Mouse (Mus musculus): ENCODE measurements around the gene Tsga10ip. TPM values are rescaled to one million over a fixed set of nuclear protein-coding genes. Genes with fewer than 3 reads are reported as not detected.

Tsga10ip gene
- polyA plus RNA-seq, 1 experiment, result 0.37 TPM

- H3K4me3 ChIP-seq, result no peak overlapping the region
- H3K79me2 ChIP-seq (ENCODE audit: control insufficient read depth, insufficient read depth), result no peaks in the 10 kb centered on the region
- H3ac ChIP-seq (ENCODE audit: control insufficient read depth, insufficient read length), result no peak overlapping the region
- peak; percentile 96 for TF ChIP-seq USF1 (IDR thresholded peaks at IDR 0.05; ENCODE audit: low read depth)
- TF ChIP-seq POLR2A (IDR thresholded peaks at IDR 0.05; ENCODE audit: insufficient read length, low read depth), result peak; percentile 14
- TF ChIP-seq TCF3 (IDR thresholded peaks at IDR 0.05; ENCODE audit: insufficient read length, low read depth), result peak; percentile 7
- no peak for TF ChIP-seq E2F4 (IDR thresholded peaks at IDR 0.05; ENCODE audit: insufficient read depth)
- TF ChIP-seq TCF12 (IDR thresholded peaks at IDR 0.05; ENCODE audit: insufficient read depth, poor library complexity, severe bottlenecking), result peak; percentile 73
- peak in 2 of 3 experiments; percentile 69 to 86 for TF ChIP-seq MYOG (IDR thresholded peaks at IDR 0.05; ENCODE audit: control insufficient read depth in 1 of 3, insufficient read depth in 1 of 3, insufficient read length in 2 of 3, low read depth in 2 of 3)
- peak; percentile 33 to 82 (median 82) for TF ChIP-seq MYOD1 (IDR thresholded peaks at IDR 0.05; ENCODE audit: control insufficient read depth in 1 of 3, insufficient read length in 2 of 3, low read depth in 2 of 3)
- TF ChIP-seq SRF (IDR thresholded peaks at IDR 0.05; ENCODE audit: control insufficient read depth, insufficient read length, low read depth), result no peak
- TF ChIP-seq POLR2AphosphoS2 (IDR thresholded peaks at IDR 0.05; ENCODE audit: insufficient read length, low read depth), result peak; percentile 6
- no peak for TF ChIP-seq CEBPB (IDR thresholded peaks at IDR 0.05; ENCODE audit: insufficient read depth, poor library complexity, severe bottlenecking)
- TF ChIP-seq MAX (IDR thresholded peaks at IDR 0.05; ENCODE audit: low read depth), result peak; percentile 44
- no peak for TF ChIP-seq REST (IDR thresholded peaks at IDR 0.05; ENCODE audit: insufficient read depth, insufficient read length)
- no peaks in the 10 kb centered on the region for H3K36me3 ChIP-seq (ENCODE audit: control insufficient read depth, insufficient read depth)
- no peaks in the 10 kb centered on the region for H3K27me3 ChIP-seq (ENCODE audit: control insufficient read depth, insufficient read depth, insufficient read length)
- H3K4me2 ChIP-seq (ENCODE audit: low read depth), result peak overlapping the region; percentile 75
These were observed 56.8 kb downstream of the Tsga10ip start for GRCm38 (mm10) chr19:5345297-5346131.

DNA sequence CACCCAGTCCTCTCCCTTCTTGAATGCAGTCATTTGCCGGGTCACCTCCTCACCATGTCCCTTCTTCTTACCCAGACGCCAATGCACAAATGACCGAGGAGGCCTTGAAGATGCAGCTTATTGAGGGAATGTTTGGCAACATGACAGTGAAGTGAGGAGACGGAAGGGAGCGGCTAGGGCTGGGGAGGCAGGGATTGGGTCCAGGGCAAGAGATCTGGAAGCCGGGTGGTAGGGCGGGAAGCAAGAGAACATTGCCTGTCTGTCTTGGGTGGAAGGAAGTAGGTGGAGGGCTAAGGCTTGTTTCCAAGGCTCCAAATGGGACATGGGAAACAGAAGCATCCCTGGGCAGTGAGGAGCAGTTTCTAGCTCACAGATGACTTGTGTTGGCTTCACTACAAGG, 61.0 kb downstream of the Tsga10ip start:
- no peak overlapping the region for H3ac ChIP-seq (ENCODE audit: control insufficient read depth, insufficient read length)
- H3K79me2 ChIP-seq (ENCODE audit: control insufficient read depth, insufficient read depth), result no peaks in the 10 kb centered on the region
- no peak overlapping the region for H3K4me3 ChIP-seq
- no peak overlapping the region for H3K4me2 ChIP-seq (ENCODE audit: low read depth)
- TF ChIP-seq POLR2A (IDR thresholded peaks at IDR 0.05; ENCODE audit: insufficient read length, low read depth) (no peak), TCF3 (IDR thresholded peaks at IDR 0.05; ENCODE audit: insufficient read length, low read depth) (no peak), POLR2AphosphoS2 (IDR thresholded peaks at IDR 0.05; ENCODE audit: insufficient read length, low read depth) (no peak), REST (IDR thresholded peaks at IDR 0.05; ENCODE audit: insufficient read depth, insufficient read length) (no peak), MAX (IDR thresholded peaks at IDR 0.05; ENCODE audit: low read depth) (no peak), USF1 (IDR thresholded peaks at IDR 0.05; ENCODE audit: low read depth) (no peak), TCF12 (IDR thresholded peaks at IDR 0.05; ENCODE audit: insufficient read depth, poor library complexity, severe bottlenecking) (no peak), SRF (IDR thresholded peaks at IDR 0.05; ENCODE audit: control insufficient read depth, insufficient read length, low read depth) (no peak), CEBPB (IDR thresholded peaks at IDR 0.05; ENCODE audit: insufficient read depth, poor library complexity, severe bottlenecking) (no peak), E2F4 (IDR thresholded peaks at IDR 0.05; ENCODE audit: insufficient read depth) (no peak), MYOG (IDR thresholded peaks at IDR 0.05; ENCODE audit: control insufficient read depth in 1 of 3, insufficient read depth in 1 of 3, insufficient read length in 2 of 3, low read depth in 2 of 3) (no peak), MYOD1 (IDR thresholded peaks at IDR 0.05; ENCODE audit: control insufficient read depth in 1 of 3, insufficient read length in 2 of 3, low read depth in 2 of 3) (no peak)
- no peaks in the 10 kb centered on the region for H3K36me3 ChIP-seq (ENCODE audit: control insufficient read depth, insufficient read depth)
- no peaks in the 10 kb centered on the region for H3K27me3 ChIP-seq (ENCODE audit: control insufficient read depth, insufficient read depth, insufficient read length)

Other genes with a start within 250 kb of the Tsga10ip start
- gene Pacs1, start 129.4 kb downstream of the Tsga10ip start, polyA plus RNA-seq (2012; fragmentation: generic; extraction: Trizol), result 6.5 TPM
- gene Sf3b2, start 107.1 kb downstream of the Tsga10ip start, polyA plus RNA-seq (2012; fragmentation: generic; extraction: Trizol), result 109 TPM
- 0.05 TPM for gene Gal3st3, start 104.2 kb downstream of the Tsga10ip start, polyA plus RNA-seq (2012; fragmentation: generic; extraction: Trizol)
- gene Catsper1, start 66.8 kb downstream of the Tsga10ip start, polyA plus RNA-seq (2012; fragmentation: generic; extraction: Trizol), result not detected
- 28.0 TPM for gene Cst6, start 53.0 kb downstream of the Tsga10ip start, polyA plus RNA-seq (2012; fragmentation: generic; extraction: Trizol)
- 52.9 TPM for gene Eif1ad, start 35.8 kb downstream of the Tsga10ip start, polyA plus RNA-seq (2012; fragmentation: generic; extraction: Trizol)
- gene Banf1, start 35.4 kb downstream of the Tsga10ip start, polyA plus RNA-seq (2012; fragmentation: generic; extraction: Trizol), result 337 TPM
- 55.6 TPM for gene Sart1, start 13.8 kb downstream of the Tsga10ip start, polyA plus RNA-seq (2012; fragmentation: generic; extraction: Trizol)
- 481 TPM for gene Drap1, start 22.5 kb upstream of the Tsga10ip start, polyA plus RNA-seq (2012; fragmentation: generic; extraction: Trizol)
- 69.9 TPM for gene AI837181, start 22.6 kb upstream of the Tsga10ip start, polyA plus RNA-seq (2012; fragmentation: generic; extraction: Trizol)
- 15.4 TPM for gene Fosl1, start 45.0 kb upstream of the Tsga10ip start, polyA plus RNA-seq (2012; fragmentation: generic; extraction: Trizol)
- gene Ccdc85b, start 55.4 kb upstream of the Tsga10ip start, polyA plus RNA-seq (2012; fragmentation: generic; extraction: Trizol), result 10.7 TPM
- gene Fibp, start 58.1 kb upstream of the Tsga10ip start, polyA plus RNA-seq (2012; fragmentation: generic; extraction: Trizol), result 122 TPM
- gene Ctsw, start 66.0 kb upstream of the Tsga10ip start, polyA plus RNA-seq (2012; fragmentation: generic; extraction: Trizol), result 7.2 TPM
- 81.3 TPM for gene Efemp2, start 71.4 kb upstream of the Tsga10ip start, polyA plus RNA-seq (2012; fragmentation: generic; extraction: Trizol)
- gene Mus81, start 85.9 kb upstream of the Tsga10ip start, polyA plus RNA-seq (2012; fragmentation: generic; extraction: Trizol), result 66.4 TPM
- gene Cfl1, start 87.9 kb upstream of the Tsga10ip start, polyA plus RNA-seq (2012; fragmentation: generic; extraction: Trizol), result 948 TPM
- gene 1700020D05Rik, start 101.3 kb upstream of the Tsga10ip start, polyA plus RNA-seq (2012; fragmentation: generic; extraction: Trizol), result 0.17 TPM
- 7.8 TPM for gene Snx32, start 108.0 kb upstream of the Tsga10ip start, polyA plus RNA-seq (2012; fragmentation: generic; extraction: Trizol)
- gene Ovol1, start 158.1 kb upstream of the Tsga10ip start, polyA plus RNA-seq (2012; fragmentation: generic; extraction: Trizol), result not detected
- gene Ap5b1, start 165.5 kb upstream of the Tsga10ip start, polyA plus RNA-seq (2012; fragmentation: generic; extraction: Trizol), result 3.2 TPM
- gene Rnaseh2c, start 199.3 kb upstream of the Tsga10ip start, polyA plus RNA-seq (2012; fragmentation: generic; extraction: Trizol), result 31.9 TPM
- 37.1 TPM for gene Kat5, start 207.7 kb upstream of the Tsga10ip start, polyA plus RNA-seq (2012; fragmentation: generic; extraction: Trizol)
- 58.0 TPM for gene Rela, start 235.0 kb upstream of the Tsga10ip start, polyA plus RNA-seq (2012; fragmentation: generic; extraction: Trizol)